Mouse (Mus musculus) cortical plate, adult 2 months (tissue): ENCODE measurements around the gene Orc2.

Experiments
- CTCF ChIP-seq: fragments of 200-500 bp; IDR thresholded peaks from 2 replicates; pipeline ENCODE4 v1.5.1; 2011; ENCODE audit warnings: mild to moderate bottlenecking, control low read depth, low read length; ENCODE audit not compliant: insufficient read depth; ENCODE audit errors: extremely low read depth
- POLR2A ChIP-seq: fragments of 200-500 bp; IDR thresholded peaks from 2 replicates; pipeline ENCODE4 v1.6.1; 2011; ENCODE audit warnings: mild to moderate bottlenecking, low read length, control low read depth; ENCODE audit not compliant: insufficient read depth; ENCODE audit errors: extremely low read depth

DNA sequence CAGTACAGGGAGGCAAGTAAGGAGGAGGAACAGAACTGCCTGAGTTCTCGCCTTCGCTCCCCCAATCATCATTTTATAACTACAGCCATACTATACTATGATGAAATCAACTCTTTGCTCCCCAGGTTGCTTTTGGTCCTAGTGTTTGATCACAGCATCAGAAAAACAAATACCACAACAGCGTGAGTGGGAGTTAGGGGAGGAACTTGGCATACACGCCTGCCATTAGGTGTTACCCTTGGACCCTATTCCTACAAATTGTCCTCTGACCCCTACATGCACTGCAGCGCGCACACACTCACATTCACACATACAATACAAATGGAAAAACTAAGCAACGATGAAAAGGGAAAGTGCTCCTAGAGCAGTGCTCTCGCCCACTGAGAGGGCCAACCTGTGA is 29.2 kb downstream of the Orc2 start:
- no peak for TF ChIP-seq POLR2A
- no peak for TF ChIP-seq CTCF
